Mouse (Mus musculus) olfactory bulb, adult 2 months (tissue): ENCODE measurements around the gene Fbxo21.

Source experiments
- CTCF ChIP-seq: fragments of 200-500 bp; IDR thresholded peaks from 2 replicates; pipeline ENCODE4 v1.5.1; 2012; ENCODE audit warnings: low read depth, mild to moderate bottlenecking, low read length, moderate library complexity; ENCODE audit not compliant: insufficient read depth
- POLR2A ChIP-seq: fragments of 200-500 bp; IDR thresholded peaks from 2 replicates; pipeline ENCODE4 v1.6.1; 2012; ENCODE audit warnings: mild to moderate bottlenecking, low read depth, low read length, moderate library complexity; ENCODE audit not compliant: insufficient read depth

DNA sequence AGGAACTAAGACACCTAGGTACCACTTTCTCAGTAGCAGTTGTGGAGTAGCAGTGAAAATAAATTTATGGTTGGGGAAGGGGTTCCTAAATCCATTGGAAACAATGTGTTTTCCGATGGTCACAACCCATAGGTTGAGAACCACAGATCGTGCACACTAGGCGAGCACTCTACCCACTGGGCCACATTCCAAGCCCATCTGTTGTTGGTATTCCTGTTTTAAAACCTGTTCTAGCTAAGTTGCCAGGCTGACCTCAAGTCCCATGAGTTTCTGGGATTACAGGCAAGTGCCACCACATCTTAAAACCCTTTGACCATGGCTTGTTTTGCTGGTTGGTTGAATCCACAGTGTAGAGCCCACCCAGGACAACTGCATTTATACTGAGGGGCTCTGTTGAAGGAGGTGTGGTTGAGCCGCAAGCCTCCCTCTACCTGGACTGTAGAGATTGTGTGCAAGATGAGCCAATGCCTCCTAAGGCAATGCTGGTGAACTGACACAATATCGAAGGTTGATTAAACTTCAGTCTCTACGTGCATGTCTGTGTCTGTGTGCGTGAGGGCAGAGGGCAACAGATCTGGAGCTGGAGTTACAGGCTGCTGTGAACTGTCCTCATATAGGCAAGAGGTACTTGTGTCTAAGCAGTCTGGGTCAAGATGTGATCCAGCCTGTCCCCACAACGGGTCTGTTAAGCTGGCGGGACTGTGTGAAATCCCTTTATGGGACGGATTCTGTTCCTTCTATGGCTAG is 6.7 kb upstream of the Fbxo21 start:
- TF ChIP-seq CTCF (no peak), POLR2A (no peak)
